Mouse (Mus musculus) CH12.LX (cell line): Measurements from ENCODE around the gene Arid5b. TPM values are rescaled to one million over a fixed set of nuclear protein-coding genes. Genes with fewer than 3 reads are reported as not detected.

Source experiments
- DNase-seq: peaks from one replicate; pipeline ENCODE4 v3.0.0-alpha.2; 2013; ENCODE audit errors: extremely low read depth
- H3K27ac ChIP-seq: 2 replicates; pipeline ENCODE4 v1.5.1; 2012; ENCODE audit warnings: low read depth, mild to moderate bottlenecking, control low read depth, moderate library complexity; ENCODE audit not compliant: insufficient read depth
- H3K27me3 ChIP-seq: replicated peaks from 2 replicates; pipeline ENCODE3; 2012; ENCODE audit warnings: inconsistent platforms
- H3K36me3 ChIP-seq, 2 experiments: replicated peaks in 1 of 2; 2 replicates each; pipeline versions ENCODE3 to v1.6.1; 2012; ENCODE audit warnings: inconsistent platforms in 1 of 2, low read length in 1 of 2, mild to moderate bottlenecking in 1 of 2, mixed read lengths in 1 of 2, moderate library complexity in 1 of 2; ENCODE audit not compliant: control insufficient read depth in 1 of 2, insufficient read depth in 1 of 2
- H3K4me1 ChIP-seq, 2 experiments: 2 replicates each; pipeline ENCODE4 v1.6.1; 2012; ENCODE audit warnings: inconsistent platforms in 1 of 2, moderate library complexity in 1 of 2; ENCODE audit not compliant: insufficient read depth in 2 of 2, control insufficient read depth in 1 of 2
- H3K4me2 ChIP-seq: 2 replicates; pipeline ENCODE4 v1.6.1; 2012; ENCODE audit warnings: low read depth, mild to moderate bottlenecking, control low read depth; ENCODE audit not compliant: poor library complexity, insufficient read depth, severe bottlenecking
- H3K4me3 ChIP-seq, 3 experiments: fragments of 150-350 bp in 1 of 3; sonication (generic) in 1 of 3; replicated peaks in 1 of 3; 2 replicates each; pipeline versions ENCODE3 to v1.5.1; 2011 to 2012; ENCODE audit warnings: low read depth in 2 of 3, low read length in 2 of 3, mild to moderate bottlenecking in 2 of 3, moderate library complexity in 2 of 3, control low read depth in 1 of 3, improper control_type of control experiment in 1 of 3, inconsistent platforms in 1 of 3, mixed read lengths in 1 of 3; ENCODE audit not compliant: poor library complexity in 1 of 3
- H3K79me2 ChIP-seq: replicated peaks from 2 replicates; pipeline ENCODE4 v1.6.1; 2012; ENCODE audit warnings: mild to moderate bottlenecking, moderate library complexity; ENCODE audit not compliant: control insufficient read depth, poor library complexity, insufficient read depth, severe bottlenecking; ENCODE audit errors: extremely low read depth
- H3K9ac ChIP-seq: 2 replicates; pipeline ENCODE4 v1.6.1; 2012; ENCODE audit warnings: low read depth, mild to moderate bottlenecking, control low read depth, moderate library complexity; ENCODE audit not compliant: insufficient read depth
- H3K9me3 ChIP-seq: replicated peaks from 2 replicates; pipeline ENCODE3; 2012; ENCODE audit warnings: low read length, inconsistent platforms, mixed read lengths
- CHD2 ChIP-seq: IDR thresholded peaks from 2 replicates; pipeline ENCODE4 v1.6.1; 2011; ENCODE audit warnings: low read length, improper control_type of control experiment
- ELF1 ChIP-seq: IDR thresholded peaks from 2 replicates; pipeline ENCODE4 v1.6.1; 2014; ENCODE audit warnings: low read depth, mild to moderate bottlenecking, inconsistent platforms, low read length, improper control_type of control experiment
- IRF4 ChIP-seq: IDR thresholded peaks from 2 replicates; pipeline ENCODE4 v1.6.1; 2014; ENCODE audit warnings: low read depth, mild to moderate bottlenecking, inconsistent platforms, low read length, improper control_type of control experiment
- JUN ChIP-seq: IDR thresholded peaks from 2 replicates; pipeline ENCODE4 v1.6.1; 2011; ENCODE audit warnings: low read depth, mild to moderate bottlenecking, low read length, improper control_type of control experiment, moderate library complexity; ENCODE audit not compliant: insufficient read depth
- KAT2A ChIP-seq: IDR thresholded peaks from 2 replicates; pipeline ENCODE4 v1.6.1; 2012; ENCODE audit warnings: low read length, improper control_type of control experiment, inconsistent platforms; ENCODE audit not compliant: insufficient replicate concordance
- MAFK ChIP-seq: IDR thresholded peaks from 2 replicates; pipeline ENCODE4 v1.6.1; 2011; ENCODE audit warnings: low read length, improper control_type of control experiment; ENCODE audit not compliant: insufficient replicate concordance
- MAX ChIP-seq: IDR thresholded peaks from 2 replicates; pipeline ENCODE4 v1.6.1; 2011; ENCODE audit warnings: low read length, improper control_type of control experiment
- MAZ ChIP-seq: IDR thresholded peaks from 2 replicates; pipeline ENCODE4 v1.6.1; 2012; ENCODE audit warnings: low read depth, mild to moderate bottlenecking, inconsistent platforms, low read length, improper control_type of control experiment, moderate library complexity
- MEF2A ChIP-seq: IDR thresholded peaks from 2 replicates; pipeline ENCODE4 v1.6.1; 2014; ENCODE audit warnings: low read depth, mild to moderate bottlenecking, inconsistent platforms, low read length, improper control_type of control experiment, borderline replicate concordance
- MXI1 ChIP-seq: IDR thresholded peaks from 2 replicates; pipeline ENCODE4 v1.6.1; 2011; ENCODE audit warnings: mild to moderate bottlenecking, low read depth, low read length, improper control_type of control experiment
- MYC ChIP-seq: IDR thresholded peaks from 2 replicates; pipeline ENCODE4 v1.6.1; 2011; ENCODE audit warnings: low read depth, mild to moderate bottlenecking, improper control_type of control experiment, low read length
- NRF1 ChIP-seq: IDR thresholded peaks from 2 replicates; pipeline ENCODE4 v1.6.1; 2014; ENCODE audit warnings: low read depth, mild to moderate bottlenecking, inconsistent platforms, low read length, improper control_type of control experiment, moderate library complexity
- POLR2A ChIP-seq: IDR thresholded peaks from 2 replicates; pipeline ENCODE4 v1.6.1; 2011; ENCODE audit warnings: low read depth, mild to moderate bottlenecking, improper control_type of control experiment, low read length
- RAD21 ChIP-seq: IDR thresholded peaks from 2 replicates; pipeline ENCODE4 v1.6.1; 2011; ENCODE audit warnings: low read depth, mild to moderate bottlenecking, low read length, improper control_type of control experiment, moderate library complexity
- RCOR1 ChIP-seq: conservative IDR thresholded peaks from 2 replicates; pipeline ENCODE4 v1.6.1; 2012; ENCODE audit warnings: low read depth, mild to moderate bottlenecking, inconsistent platforms, low read length, improper control_type of control experiment
- TCF12 ChIP-seq: IDR thresholded peaks from 2 replicates; pipeline ENCODE4 v1.6.1; 2014; ENCODE audit warnings: low read depth, mild to moderate bottlenecking, inconsistent platforms, low read length, improper control_type of control experiment
- UBTF ChIP-seq: IDR thresholded peaks from 2 replicates; pipeline ENCODE4 v1.6.1; 2012; ENCODE audit warnings: low read depth, mild to moderate bottlenecking, inconsistent platforms, low read length, improper control_type of control experiment, moderate library complexity
- USF2 ChIP-seq: conservative IDR thresholded peaks from 2 replicates; pipeline ENCODE4 v1.6.1; 2011; ENCODE audit warnings: low read depth, low read length, improper control_type of control experiment
- ZC3H11A ChIP-seq: IDR thresholded peaks from 2 replicates; pipeline ENCODE4 v1.6.1; 2012; ENCODE audit warnings: low read depth, mild to moderate bottlenecking, inconsistent platforms, low read length, improper control_type of control experiment
- ZMIZ1 ChIP-seq: IDR thresholded peaks from 2 replicates; pipeline ENCODE4 v1.6.1; 2012; ENCODE audit warnings: low read depth, mild to moderate bottlenecking, inconsistent platforms, low read length, improper control_type of control experiment
- dilution Hi-C: fragments of 300-500 bp; cut with MboI; formaldehyde crosslinking; loops from 2 replicates; pipeline ENCODE4 v1.14.3; 2020; ENCODE audit warnings: low sequenced_read_pairs; ENCODE audit not compliant: extremely low pct_unique_long_range_greater_than_20kb, extremely low pct_ligation_motif_present
- in situ Hi-C: fragments of 300-500 bp; cut with MboI; formaldehyde crosslinking; loops from 3 replicates; pipeline ENCODE4 v1.14.3; 2019; ENCODE audit warnings: low sequenced_read_pairs, low pct_ligation_motif_present, low pct_unique_long_range_greater_than_20kb, mixed read lengths
- polyA plus RNA-seq: library from polyadenylated mRNA; unstranded; fragments of >175 nt; gene quantifications from 2 replicates; pipeline ENCODE4 v1.2.1, GENCODE M21; 2012; ENCODE audit warnings: low read depth; ENCODE audit not compliant: insufficient read length
- total RNA-seq, 2 experiments: library from RNA; depleted of rRNA; stranded (reverse); fragments of 300-350 nt in 1 of 2; fragments of >200 nt in 1 of 2; gene quantifications; 2 replicates each; pipeline ENCODE4 v1.2.3; 2012 to 2014

The Arid5b gene
- total and polyA plus RNA-seq, 3 experiments, result 1.1 to 2.6 (median 1.8) TPM

GRCm38 (mm10) chr10:68268629-68269028 is 9.9 kb downstream of the Arid5b start:
- no peak for DNase-seq
- Histone ChIP-seq H3K36me3 (peaks cover 0 to 19% of the 10 kb centered on the region in 2 experiments), H3K27ac (no peak overlapping the region), H3K9ac (no peak overlapping the region), H3K4me2 (no peak overlapping the region)
- dilution Hi-C loops, result no loop called here
- TF ChIP-seq MYC, result peak; percentile 63
- peak; percentile 68; the same call in 1 of the 2 replicates for TF ChIP-seq MAX
- no peak for TF ChIP-seq CHD2
- TF ChIP-seq, all 38 proteins: peak for 2
- Histone ChIP-seq H3K4me1 (peaks cover 11 to 29% of the 10 kb centered on the region in 2 experiments), H3K27me3 (no peaks in the 10 kb centered on the region), H3K79me2 (no peaks in the 10 kb centered on the region), H3K9me3 (no peaks in the 10 kb centered on the region), H3K4me3 (no peak overlapping the region)
- in situ Hi-C loops, result no loop called here

GRCm38 (mm10) chr10:68263969-68264688 is 14.4 kb downstream of the Arid5b start:
- H3K4me1 ChIP-seq, result peaks cover 12 to 44% of the 10 kb centered on the region in 2 experiments
- H3K27ac ChIP-seq, result no peak overlapping the region
- no peak overlapping the region for H3K4me2 ChIP-seq
- in situ Hi-C loops (no loop called here), dilution Hi-C loops (no loop called here)
- no peak for TF ChIP-seq ELF1
- no peak for TF ChIP-seq RAD21
- TF ChIP-seq RCOR1, result no peak
- TF ChIP-seq MAX, result no peak
- TF ChIP-seq KAT2A, result no peak
- TF ChIP-seq NRF1, result no peak
- TF ChIP-seq MAFK, result no peak
- no peak for TF ChIP-seq MYC
- TF ChIP-seq IRF4, result no peak
- no peaks in the 10 kb centered on the region; the same call in 1 of the 2 replicates for H3K79me2 ChIP-seq
- H3K9ac ChIP-seq, result no peak overlapping the region
- H3K27me3 ChIP-seq, result no peaks in the 10 kb centered on the region
- no peaks in the 10 kb centered on the region for H3K9me3 ChIP-seq
- DNase-seq, result no peak
- no peak overlapping the region for H3K4me3 ChIP-seq
- H3K36me3 ChIP-seq, result peaks cover 0 to 21% of the 10 kb centered on the region in 2 experiments

GRCm38 (mm10) chr10:68263296-68263968 is 15.1 kb downstream of the Arid5b start:
- no peak overlapping the region for H3K4me2 ChIP-seq
- no peaks in the 10 kb centered on the region for H3K9me3 ChIP-seq
- no peaks in the 10 kb centered on the region; the same call in 1 of the 2 replicates for H3K79me2 ChIP-seq
- H3K27me3 ChIP-seq, result no peaks in the 10 kb centered on the region
- peaks cover 7 to 38% of the 10 kb centered on the region in 2 experiments for H3K4me1 ChIP-seq
- dilution Hi-C loops, result no loop called here
- in situ Hi-C loops, result no loop called here
- H3K27ac ChIP-seq, result no peak overlapping the region
- no peak for DNase-seq
- H3K4me3 ChIP-seq, result no peak overlapping the region
- no peak overlapping the region for H3K9ac ChIP-seq
- TF ChIP-seq MYC (no peak), USF2 (no peak), UBTF (no peak), JUN (no peak), MAFK (no peak), RCOR1 (no peak), ZMIZ1 (no peak), CHD2 (no peak), MXI1 (no peak), NRF1 (no peak), MAX (no peak), MEF2A (no peak), POLR2A (no peak), MAZ (no peak), ZC3H11A (no peak), RAD21 (no peak), TCF12 (no peak)
- H3K36me3 ChIP-seq, result peaks cover 3 to 26% of the 10 kb centered on the region in 2 experiments
